8 mouse cellular contexts compared by ENCODE assay signal in the genomic region with DNA sequence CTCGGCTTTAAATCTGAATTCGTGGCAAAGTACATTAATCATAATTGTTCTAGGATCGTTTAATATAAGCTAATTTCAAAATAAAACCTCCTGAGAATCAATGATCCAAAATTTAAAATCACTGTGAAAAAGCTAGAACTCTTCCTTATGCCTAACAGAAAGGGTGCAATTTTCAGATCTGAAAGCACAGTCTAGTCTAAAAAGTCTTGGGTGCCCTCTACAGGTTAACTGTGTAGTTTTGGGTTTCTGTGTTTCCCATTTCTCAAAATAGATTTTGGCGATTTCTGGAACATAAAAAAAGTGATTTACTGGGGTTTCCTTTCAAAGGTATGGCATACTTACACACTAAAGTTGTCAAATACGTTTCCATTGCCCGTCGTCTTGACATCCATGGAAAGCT.
DNase-seq lines count a peak whose midpoint lies in the region; ATAC-seq and TF ChIP-seq lines count a peak whose summit lies in the region.

No protein-coding gene starts in this region.

- intact Hi-C loops in heart, postnatal 25 days (cut with DNase I), result loop anchor here (1.0 kb wide), 1 partner anchor 592 kb away; no protein-coding TSS in a partner anchor

- no peaks in the 10 kb centered on the region for H3K27me3 ChIP-seq in forebrain, embryonic 13.5 days
- H3K27me3 ChIP-seq in forebrain, embryonic 10.5 days (ENCODE audit: poor library complexity, severe bottlenecking), result no peaks in the 10 kb centered on the region
- no peaks in the 10 kb centered on the region for H3K27me3 ChIP-seq in limb, embryonic 14.5 days (ENCODE audit: control insufficient read depth, insufficient read depth, low read length)
- H3K27me3 ChIP-seq in limb, embryonic 10.5 days (ENCODE audit: low read depth, poor library complexity, severe bottlenecking), result no peaks in the 10 kb centered on the region
- H3K27me3 ChIP-seq in midbrain, postnatal 0 days (ENCODE audit: insufficient read depth, low read length), result no peaks in the 10 kb centered on the region

- no peaks in the 10 kb centered on the region for H3K36me3 ChIP-seq in forebrain, embryonic 13.5 days (ENCODE audit: poor library complexity, severe bottlenecking)
- H3K36me3 ChIP-seq in forebrain, embryonic 10.5 days (replicated peaks), result no peaks in the 10 kb centered on the region
- H3K36me3 ChIP-seq in limb, embryonic 14.5 days (ENCODE audit: control insufficient read depth, insufficient read depth, low read length), result no peaks in the 10 kb centered on the region
- no peaks in the 10 kb centered on the region for H3K36me3 ChIP-seq in limb, embryonic 10.5 days
- H3K36me3 ChIP-seq in midbrain, postnatal 0 days (ENCODE audit: insufficient read depth, low read length), result no peaks in the 10 kb centered on the region

- DNase-seq in forebrain, embryonic 10.5 days (ENCODE audit: extremely low spot score, low spot score), result no peak
- DNase-seq in limb, embryonic 14.5 days (ENCODE audit: low spot score), result peak; percentile 66
- DNase-seq in limb, embryonic 10.5 days (ENCODE audit: low spot score), result no peak
- DNase-seq in R1 (ENCODE audit: low read depth, low spot score), result peak; percentile 4
- peak; percentile 82 for DNase-seq in midbrain, postnatal 0 days (ENCODE audit: low spot score)
- no peak for DNase-seq in adrenal gland, postnatal 4 days (ENCODE audit: low spot score in 2 of 2)
- no peak for DNase-seq in heart, postnatal 25 days (ENCODE audit: low spot score)

- H3K4me2 ChIP-seq in forebrain, embryonic 13.5 days, result no peak overlapping the region
- H3K4me2 ChIP-seq in limb, embryonic 14.5 days (replicated peaks; ENCODE audit: low read depth, low read length, severe bottlenecking), result no peak overlapping the region
- H3K4me2 ChIP-seq in midbrain, postnatal 0 days (ENCODE audit: low read depth, low read length, poor library complexity, severe bottlenecking), result no peak overlapping the region

- H3K4me1 ChIP-seq in forebrain, embryonic 13.5 days, result no peaks in the 10 kb centered on the region
- H3K4me1 ChIP-seq in forebrain, embryonic 10.5 days, result no peaks in the 10 kb centered on the region
- H3K4me1 ChIP-seq in limb, embryonic 14.5 days (ENCODE audit: control insufficient read depth, insufficient read depth, low read length), result no peaks in the 10 kb centered on the region
- no peaks in the 10 kb centered on the region for H3K4me1 ChIP-seq in limb, embryonic 10.5 days
- H3K4me1 ChIP-seq in midbrain, postnatal 0 days (ENCODE audit: insufficient read depth, low read length), result no peaks in the 10 kb centered on the region

- ATAC-seq in forebrain, embryonic 13.5 days, result peak; percentile 62
- no peak for ATAC-seq in limb, embryonic 14.5 days (ENCODE audit: low FRiP score, low read depth)
- 0 out of 2 replicates have a peak, but pooled peaks have one; percentile 47 for ATAC-seq in midbrain, postnatal 0 days (ENCODE audit: low FRiP score)

- 63% methylated on average over 7 of the region's 7 CpGs for WGBS in forebrain, embryonic 13.5 days
- 70% methylated on average over 7 of the region's 7 CpGs for WGBS in forebrain, embryonic 10.5 days
- WGBS in limb, embryonic 14.5 days, result 46% methylated on average over 7 of the region's 7 CpGs
- WGBS in limb, embryonic 10.5 days, result 66% methylated on average over 7 of the region's 7 CpGs
- 55% methylated on average over 7 of the region's 7 CpGs for WGBS in midbrain, postnatal 0 days

- TF ChIP-seq POLR2A in limb, embryonic 14.5 days (IDR thresholded peaks at IDR 0.05; ENCODE audit: borderline replicate concordance, extremely low read depth, insufficient read depth, insufficient read length), result no peak

- no peaks in the 10 kb centered on the region for H3K9me3 ChIP-seq in forebrain, embryonic 13.5 days (replicated peaks)
- no peaks in the 10 kb centered on the region for H3K9me3 ChIP-seq in forebrain, embryonic 10.5 days
- no peaks in the 10 kb centered on the region for H3K9me3 ChIP-seq in limb, embryonic 14.5 days (ENCODE audit: control insufficient read depth, low read length)
- H3K9me3 ChIP-seq in limb, embryonic 10.5 days (replicated peaks), result no peaks in the 10 kb centered on the region
- H3K9me3 ChIP-seq in midbrain, postnatal 0 days (ENCODE audit: low read length), result no peaks in the 10 kb centered on the region

- TF ChIP-seq CTCF in midbrain, postnatal 0 days (IDR thresholded peaks at IDR 0.05), result peak; percentile 82

- H3K4me3 ChIP-seq in forebrain, embryonic 13.5 days, result no peak overlapping the region
- no peak overlapping the region for H3K4me3 ChIP-seq in forebrain, embryonic 10.5 days
- no peak overlapping the region for H3K4me3 ChIP-seq in limb, embryonic 14.5 days (replicated peaks; ENCODE audit: low read length)
- no peak overlapping the region for H3K4me3 ChIP-seq in limb, embryonic 10.5 days
- no peak overlapping the region for H3K4me3 ChIP-seq in midbrain, postnatal 0 days (ENCODE audit: low read depth, low read length)

- no peak overlapping the region for H3K9ac ChIP-seq in forebrain, embryonic 13.5 days
- no peak overlapping the region for H3K9ac ChIP-seq in limb, embryonic 14.5 days (ENCODE audit: low read depth, low read length, severe bottlenecking)
- H3K9ac ChIP-seq in midbrain, postnatal 0 days (replicated peaks; ENCODE audit: low read length, poor library complexity, severe bottlenecking), result no peak overlapping the region

- no peak overlapping the region for H3K27ac ChIP-seq in forebrain, embryonic 13.5 days
- no peak overlapping the region for H3K27ac ChIP-seq in forebrain, embryonic 10.5 days
- H3K27ac ChIP-seq in limb, embryonic 14.5 days (replicated peaks; ENCODE audit: low read depth, low read length), result no peak overlapping the region
- no peak overlapping the region for H3K27ac ChIP-seq in limb, embryonic 10.5 days
- no peak overlapping the region for H3K27ac ChIP-seq in midbrain, postnatal 0 days (ENCODE audit: low read depth, low read length)

Comparison
In these comparisons a context has a peak if more than half of its experiments do, and no peak if none do; other contexts are left out.
1. DNase-seq: peak in limb, embryonic 14.5 days (single experiment), R1 (single experiment) and midbrain, postnatal 0 days (single experiment); none in forebrain, embryonic 10.5 days (single experiment), limb, embryonic 10.5 days (single experiment), adrenal gland, postnatal 4 days (0 of 2) and heart, postnatal 25 days (single experiment).